Mouse (Mus musculus): ENCODE results near the gene Vps33b.

Gene Vps33b

DNA sequence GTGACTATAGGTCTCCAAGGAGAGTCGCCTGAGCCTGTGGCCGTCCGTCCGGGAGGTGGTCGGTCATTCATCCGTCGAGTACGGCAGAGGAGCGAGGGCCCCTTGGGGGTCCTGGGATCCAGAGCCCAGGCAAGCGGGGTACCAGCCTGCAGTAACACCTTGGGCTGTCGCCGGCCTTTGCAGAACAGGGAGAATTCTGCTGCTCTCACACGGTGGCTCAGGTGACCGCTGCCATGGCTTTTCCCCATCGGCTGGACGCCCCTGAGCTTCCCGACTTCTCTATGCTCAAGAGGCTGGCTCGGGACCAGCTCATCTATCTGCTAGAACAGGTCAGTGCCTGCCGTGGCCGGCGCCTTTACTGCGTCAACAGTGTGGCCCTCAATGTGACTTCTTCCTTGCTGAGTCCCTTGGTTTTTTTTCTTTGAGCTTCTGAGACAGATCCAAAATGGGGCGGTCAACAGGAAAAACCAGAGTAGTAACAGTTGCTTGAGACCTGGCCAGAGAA lies 354 bp downstream of the Vps33b start:
- DNase-seq (ENCODE audit: low read depth, low spot score), result no peak

GRCm38 (mm10) chr7:80273456-80273855 lies 4.0 kb downstream of the Vps33b start:
- DNase-seq (ENCODE audit: low read depth, low spot score), result no peak

GRCm38 (mm10) chr7:80276374-80276773 lies 6.9 kb downstream of the Vps33b start:
- no peak for DNase-seq (ENCODE audit: low read depth, low spot score)

DNA sequence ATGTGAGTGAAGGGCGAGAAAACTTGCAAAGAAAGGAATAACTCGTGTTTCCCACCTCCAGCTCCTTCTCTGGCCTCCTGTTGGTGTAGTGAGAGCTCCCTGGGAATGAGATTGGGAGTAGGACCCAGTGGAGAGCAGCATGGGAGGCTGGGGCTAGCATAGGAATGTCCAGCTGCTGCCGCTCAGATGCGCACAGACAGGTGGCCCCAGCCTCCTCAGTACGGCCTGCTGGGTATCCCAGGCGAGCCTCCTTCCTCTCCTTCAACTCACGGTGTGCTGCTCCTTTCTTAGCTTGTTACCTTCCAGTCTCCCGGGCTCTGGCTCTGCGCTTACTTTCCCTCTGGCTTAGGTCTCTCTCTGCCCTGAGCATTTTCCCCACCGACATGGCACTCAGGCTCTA lies 10.6 kb downstream of the Vps33b start:
- no peak for DNase-seq (ENCODE audit: low read depth, low spot score)

GRCm38 (mm10) chr7:80280998-80281397 lies 11.5 kb downstream of the Vps33b start:
- DNase-seq (ENCODE audit: low read depth, low spot score), result no peak

- DNase-seq (ENCODE audit: low read depth, low spot score), result no peak
Observed at GRCm38 (mm10) chr7:80281646-80282045, 12.2 kb downstream of the Vps33b start.

DNA sequence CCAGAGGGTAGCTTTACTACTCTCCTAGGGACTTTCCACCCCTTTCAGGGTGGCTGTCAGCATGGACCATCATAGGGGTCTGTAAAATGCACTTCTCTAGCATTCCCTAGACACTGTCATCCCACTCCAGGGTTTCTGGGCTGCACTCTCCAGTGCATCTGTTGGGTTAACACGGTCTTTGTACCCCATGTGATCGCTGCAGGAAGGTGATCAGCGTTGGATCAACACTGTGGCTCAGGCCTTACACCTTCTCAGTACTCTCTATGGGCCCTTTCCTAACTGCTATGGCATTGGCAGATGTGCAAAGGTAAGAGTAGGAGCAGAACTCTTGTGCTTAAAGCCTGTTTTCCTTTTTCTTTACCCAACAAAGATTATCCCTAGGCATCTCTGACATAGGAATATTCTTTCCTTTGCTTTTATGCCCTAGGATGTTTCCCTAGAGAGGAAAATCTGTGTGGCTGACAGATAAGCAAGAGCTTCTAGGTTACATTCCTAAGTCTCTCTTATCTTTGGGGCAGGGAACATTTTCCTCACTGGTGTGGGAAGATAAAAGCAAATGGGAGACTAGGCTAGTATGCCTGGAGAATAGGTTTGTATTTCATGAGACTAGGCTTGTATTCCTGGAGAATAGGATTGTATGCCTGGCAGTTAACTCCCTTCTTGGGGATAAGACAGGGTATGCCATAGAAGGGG lies 13.9 kb downstream of the Vps33b start:
- DNase-seq (ENCODE audit: low read depth, low spot score), result no peak

GRCm38 (mm10) chr7:80284391-80284790 lies 14.9 kb downstream of the Vps33b start:
- DNase-seq (ENCODE audit: low read depth, low spot score), result no peak

DNA sequence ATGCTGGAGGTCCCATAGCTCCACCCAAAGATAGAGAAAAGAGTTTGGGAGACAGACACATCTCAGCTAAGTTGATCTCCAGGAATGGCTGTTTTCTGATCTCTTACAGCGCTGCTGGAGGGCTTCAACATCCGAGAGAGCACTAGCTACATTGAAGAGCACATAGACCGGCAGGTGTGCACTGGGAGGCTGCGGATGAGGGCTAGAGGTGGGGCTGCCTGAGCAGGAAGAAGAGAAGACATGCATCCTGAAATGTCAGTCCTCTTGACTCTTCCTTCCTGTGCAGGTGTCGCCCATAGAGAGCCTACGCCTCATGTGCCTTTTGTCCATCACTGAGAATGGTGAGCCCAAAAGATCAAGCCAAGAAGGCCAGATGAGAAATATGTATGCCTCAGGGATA lies 16.3 kb downstream of the Vps33b start:
- no peak for DNase-seq (ENCODE audit: low read depth, low spot score)

- no peak for DNase-seq (ENCODE audit: low read depth, low spot score)
Observed at GRCm38 (mm10) chr7:80287736-80288135, 18.3 kb downstream of the Vps33b start.

DNA sequence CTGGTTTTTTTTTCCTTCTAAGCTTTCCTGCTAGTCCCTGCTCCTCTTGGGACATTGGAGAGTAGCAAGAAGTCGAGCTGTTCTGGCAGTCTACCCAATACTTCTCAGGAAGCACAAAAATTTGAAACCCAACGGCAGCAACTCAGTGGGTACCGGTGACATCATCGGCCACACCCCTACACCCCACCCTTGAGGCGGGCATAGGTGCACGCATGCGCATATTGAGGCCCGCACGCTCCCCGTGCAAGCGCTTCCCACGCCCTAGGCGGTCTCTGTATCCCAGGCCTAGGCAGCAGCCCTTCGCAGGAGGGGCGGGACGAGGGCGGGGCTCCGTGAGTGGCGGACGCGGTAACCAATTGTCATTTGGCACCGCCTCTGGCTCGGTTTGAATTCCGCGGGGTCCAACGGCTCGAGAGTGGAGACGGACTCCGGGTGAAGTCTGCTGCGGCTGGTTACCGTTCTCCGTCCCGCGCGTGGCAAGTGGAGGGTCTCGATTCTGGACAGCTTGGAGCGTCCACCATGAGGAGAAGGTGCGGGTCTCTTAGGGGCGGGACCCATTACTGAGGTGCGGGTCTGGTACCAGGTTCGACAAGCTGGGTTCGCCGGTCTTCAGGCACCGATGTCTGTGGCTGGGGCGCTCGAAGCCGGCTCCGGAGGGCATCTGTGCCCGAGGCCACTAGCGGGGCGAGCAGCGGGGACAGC lies 24.8 kb downstream of the Vps33b start, which contains the start of gene Prc1:
Prc1 (plus strand) TSS at position 389 of the 702 bp plus-strand sequence.
- DNase-seq (ENCODE audit: low read depth, low spot score), result peak; percentile 98

- no peak for DNase-seq (ENCODE audit: low read depth, low spot score)
Observed at GRCm38 (mm10) chr7:80294764-80295648, 25.6 kb downstream of the Vps33b start.

DNA sequence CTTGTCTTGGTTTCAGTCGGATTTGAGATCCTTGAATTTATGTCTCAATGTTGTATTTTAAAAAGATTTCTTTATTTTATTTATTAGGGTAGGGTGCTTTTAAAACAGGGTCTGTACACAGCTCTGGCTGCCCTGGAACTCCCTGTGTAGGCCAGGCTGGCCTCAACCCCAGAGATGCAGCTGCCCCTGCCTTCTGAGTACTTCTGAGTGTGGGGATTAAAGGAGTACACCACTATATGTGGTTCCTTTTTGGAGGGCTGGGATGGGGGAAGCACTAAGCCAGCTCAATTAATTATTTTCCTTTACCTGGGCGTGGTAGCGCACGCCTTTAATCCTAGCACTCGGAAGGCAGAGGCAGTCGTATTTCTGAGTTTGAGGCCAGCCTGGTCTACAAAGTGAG lies 27.0 kb downstream of the Vps33b start:
- no peak for DNase-seq (ENCODE audit: low read depth, low spot score)

DNA sequence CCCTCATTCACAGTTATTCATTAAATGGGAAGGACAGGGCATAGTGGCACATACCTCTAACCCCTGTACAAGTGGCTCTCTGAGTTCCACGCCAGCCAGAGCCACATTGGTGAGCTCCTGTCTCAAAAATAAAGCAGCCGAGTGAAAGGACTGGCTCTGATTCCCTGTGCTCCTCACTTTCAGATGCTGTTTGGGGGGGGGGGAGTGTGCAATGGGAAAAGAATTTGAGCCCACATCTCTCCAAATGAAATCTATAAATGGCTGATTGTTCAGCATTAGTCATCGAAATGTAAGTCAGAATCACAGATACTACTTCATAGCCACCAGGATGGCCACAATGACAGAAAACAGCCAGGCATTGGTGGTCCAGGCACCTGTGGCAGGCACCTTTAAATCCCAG lies 27.6 kb downstream of the Vps33b start:
- no peak for DNase-seq (ENCODE audit: low read depth, low spot score)

DNA sequence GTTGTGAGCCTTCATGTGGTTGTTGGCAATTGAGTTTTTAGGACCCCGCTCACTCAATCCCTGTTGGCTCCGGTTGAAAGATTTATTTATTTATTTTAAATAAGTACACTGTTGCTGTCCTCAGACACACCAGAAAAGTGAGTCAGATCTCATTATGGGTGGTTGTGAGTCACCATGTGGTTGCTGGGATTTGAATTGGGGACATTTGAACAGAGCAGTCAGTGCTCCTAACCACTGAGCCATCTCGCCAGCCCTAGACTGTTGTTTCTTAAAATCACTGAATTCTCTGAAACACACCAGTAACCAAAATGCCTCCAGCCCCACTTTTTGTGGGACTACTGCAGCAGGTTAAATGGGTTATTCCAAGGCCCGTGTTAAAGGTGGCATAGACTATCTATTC lies 29.3 kb downstream of the Vps33b start:
- DNase-seq (ENCODE audit: low read depth, low spot score), result peak; percentile 29

- DNase-seq (ENCODE audit: low read depth, low spot score), result peak; percentile 57
Observed at GRCm38 (mm10) chr7:80299568-80299967, 30.1 kb downstream of the Vps33b start.

DNA sequence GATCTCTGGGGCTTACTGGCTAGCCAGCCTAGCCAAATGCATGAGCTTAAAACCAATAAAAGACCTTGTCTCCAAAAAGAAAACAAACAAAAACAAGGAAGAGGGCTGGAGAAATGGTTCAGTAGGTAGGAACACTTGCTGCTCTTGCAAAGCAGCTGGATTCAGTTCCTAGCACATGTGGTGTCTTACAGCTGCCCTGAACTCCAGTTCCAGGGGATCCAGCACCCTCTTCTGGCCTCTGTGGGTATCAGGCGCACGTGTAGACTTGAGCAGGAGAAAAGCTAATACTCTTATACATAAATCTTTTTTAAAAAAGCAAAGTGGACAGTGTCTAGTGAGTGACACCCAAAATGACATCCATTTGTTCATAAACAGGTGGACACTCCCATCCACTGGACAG lies 32.1 kb downstream of the Vps33b start:
- no peak for DNase-seq (ENCODE audit: low read depth, low spot score)

DNA sequence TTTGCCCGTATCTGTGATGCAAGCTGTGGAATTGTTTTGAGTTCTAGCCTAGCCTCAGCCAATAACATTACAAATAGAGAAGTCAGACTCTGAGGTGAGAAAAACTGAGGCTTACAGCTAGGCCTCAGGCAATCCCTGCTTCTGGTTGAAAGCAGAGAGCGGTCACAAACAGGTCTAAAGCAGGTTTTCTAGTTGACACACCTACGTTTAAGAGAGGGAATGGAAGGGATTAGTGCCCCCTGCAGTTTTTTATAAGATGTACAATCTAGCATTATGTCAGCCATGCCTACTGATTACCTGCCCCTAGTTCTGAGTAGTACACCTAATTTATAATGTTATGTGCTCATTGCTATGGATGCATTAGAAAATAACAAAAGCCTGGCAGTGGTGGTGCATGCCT lies 38.3 kb downstream of the Vps33b start:
- DNase-seq (ENCODE audit: low read depth, low spot score), result no peak

DNA sequence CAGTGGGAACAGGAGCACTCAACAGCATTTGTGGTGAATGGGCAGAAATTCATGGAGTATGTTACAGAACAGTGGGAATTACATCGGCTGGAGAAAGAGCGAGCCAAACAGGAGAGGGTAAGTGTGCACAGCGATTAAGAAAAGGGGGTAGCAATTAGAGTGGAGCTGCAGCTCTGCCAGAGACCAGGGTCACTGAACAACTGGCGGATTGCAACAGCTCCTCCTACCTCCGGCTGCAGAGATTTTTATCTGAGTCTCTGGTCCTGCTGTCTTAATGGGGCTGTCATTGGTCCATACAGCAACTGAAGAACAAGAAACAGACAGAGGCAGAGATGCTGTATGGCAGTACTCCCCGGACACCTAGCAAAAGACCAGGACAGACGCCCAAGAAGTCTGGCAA lies 41.3 kb downstream of the Vps33b start:
- DNase-seq (ENCODE audit: low read depth, low spot score), result no peak

GRCm38 (mm10) chr7:80315733-80316132 lies 46.3 kb downstream of the Vps33b start:
- DNase-seq (ENCODE audit: low read depth, low spot score), result no peak

DNA sequence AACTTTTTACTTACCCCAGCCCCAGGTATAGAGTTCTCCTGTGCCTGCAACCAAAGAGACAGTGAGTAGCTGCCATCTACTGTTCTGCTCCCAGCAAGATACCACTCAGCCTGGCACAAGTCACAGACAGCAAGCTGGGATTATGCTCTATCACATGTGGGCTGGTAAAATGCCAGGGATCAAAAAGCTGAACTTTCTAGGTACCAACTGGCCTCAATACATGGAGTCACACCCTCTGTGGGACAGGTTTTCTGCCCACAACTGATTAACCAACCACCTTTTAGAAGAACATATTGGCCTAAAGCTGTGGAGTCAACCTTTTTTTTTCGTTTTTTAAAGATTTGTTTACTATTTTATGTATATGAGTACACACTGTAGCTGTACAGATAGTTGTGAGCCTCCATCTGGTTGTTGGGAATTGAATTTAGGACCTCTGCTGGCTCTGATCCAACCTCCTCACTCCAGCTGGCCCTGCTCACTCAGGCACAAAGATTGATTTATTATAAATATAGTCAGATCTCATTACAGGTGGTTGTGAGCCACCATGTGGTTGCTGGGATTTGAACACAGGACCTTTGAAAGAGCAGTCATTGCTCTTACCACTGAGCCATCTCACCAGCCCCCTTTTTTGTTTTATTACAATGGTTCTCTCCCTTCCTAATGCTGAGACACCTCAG lies 48.1 kb downstream of the Vps33b start:
- no peak for DNase-seq (ENCODE audit: low read depth, low spot score)

DNA sequence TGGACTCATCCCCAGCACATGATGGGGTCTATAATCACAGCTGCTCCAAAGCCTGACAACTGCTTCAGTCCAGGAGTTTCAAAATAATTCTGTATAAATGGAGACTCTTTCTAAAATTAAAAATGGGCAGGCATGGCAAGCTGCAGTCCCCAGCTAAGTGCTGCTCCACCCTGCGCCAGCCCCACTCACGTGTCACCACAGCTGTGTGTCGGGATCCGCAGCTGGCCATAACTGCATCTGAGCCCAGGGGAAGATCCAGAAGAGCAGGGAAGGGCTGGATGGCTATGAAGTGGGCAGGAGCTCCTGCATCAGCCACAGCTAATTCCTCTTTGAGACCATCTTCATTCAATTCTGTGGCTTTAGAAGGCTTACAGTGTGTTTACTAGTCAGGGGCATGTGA lies 49.2 kb downstream of the Vps33b start:
- DNase-seq (ENCODE audit: low read depth, low spot score), result no peak
